Mouse (Mus musculus) lung, embryonic 14.5 days (tissue): Measurements from ENCODE around the gene Tspan11. TPM values are rescaled to one million over a fixed set of nuclear protein-coding genes. Genes with fewer than 3 reads are reported as not detected.

Source experiments
- ATAC-seq: fragments of 200-750 bp; cut with Nextera tagmentation; 2 replicates; pipeline ENCODE4 v1.8.0; 2017; ENCODE audit warnings: mild to moderate bottlenecking, moderate TSS enrichment, moderate library complexity; ENCODE audit not compliant: insufficient read depth
- DNase-seq: peaks from one replicate; pipeline ENCODE4 v3.0.0-alpha.2; 2015
- H3K27ac ChIP-seq: fragments of 300-500 bp; sonication (generic); 2 replicates; pipeline ENCODE4 v1.5.1; 2014; ENCODE audit warnings: low read depth, mild to moderate bottlenecking, moderate library complexity
- H3K27me3 ChIP-seq: fragments of 300-500 bp; sonication (generic); 2 replicates; pipeline ENCODE4 v1.6.1; 2014; ENCODE audit warnings: low read length, control low read depth; ENCODE audit not compliant: insufficient read depth
- H3K36me3 ChIP-seq: fragments of 300-500 bp; sonication (generic); 2 replicates; pipeline ENCODE4 v1.6.1; 2014; ENCODE audit warnings: control low read depth; ENCODE audit not compliant: insufficient read depth
- H3K4me1 ChIP-seq: fragments of 300-500 bp; sonication (generic); 2 replicates; pipeline ENCODE4 v1.6.1; 2014; ENCODE audit warnings: antibody characterized with exemption, control low read depth; ENCODE audit not compliant: insufficient read depth
- H3K4me2 ChIP-seq: fragments of 300-500 bp; sonication (generic); 2 replicates; pipeline ENCODE4 v1.6.1; 2014; ENCODE audit warnings: mild to moderate bottlenecking
- H3K4me3 ChIP-seq: fragments of 300-500 bp; sonication (generic); 2 replicates; pipeline ENCODE4 v1.5.1; 2014; ENCODE audit warnings: low read depth, low read length
- H3K9ac ChIP-seq: fragments of 300-500 bp; sonication (generic); 2 replicates; pipeline ENCODE4 v1.6.1; 2014
- H3K9me3 ChIP-seq: fragments of 300-500 bp; sonication (generic); 2 replicates; pipeline ENCODE4 v1.6.1; 2016; ENCODE audit warnings: low read depth, low read length, control low read depth
- CTCF ChIP-seq: IDR thresholded peaks from 2 replicates; pipeline ENCODE4 v1.5.1; 2016; ENCODE audit warnings: antibody characterized with exemption, low read depth
- WGBS: fragments of 180-500 bp; shearing (Covaris S2); extraction: QIAGEN DNeasy Blood & Tissue Kit; methylation state at CpG from one replicate; pipeline ENCODE4 v1.1.7; 2014; 5-methylcytosine and 5-hydroxymethylcytosine counted together
- polyA plus RNA-seq: library from polyadenylated mRNA; unstranded; fragments of >200 nt; fragmentation: Nextera tagmentation; extraction: Ambion mirVana; gene quantifications from 2 replicates; pipeline ENCODE4 v1.2.1, GENCODE M21; 2014

The Tspan11 gene
- polyA plus RNA-seq, 1 experiment from 2014 or later, result 22.5 TPM

DNA sequence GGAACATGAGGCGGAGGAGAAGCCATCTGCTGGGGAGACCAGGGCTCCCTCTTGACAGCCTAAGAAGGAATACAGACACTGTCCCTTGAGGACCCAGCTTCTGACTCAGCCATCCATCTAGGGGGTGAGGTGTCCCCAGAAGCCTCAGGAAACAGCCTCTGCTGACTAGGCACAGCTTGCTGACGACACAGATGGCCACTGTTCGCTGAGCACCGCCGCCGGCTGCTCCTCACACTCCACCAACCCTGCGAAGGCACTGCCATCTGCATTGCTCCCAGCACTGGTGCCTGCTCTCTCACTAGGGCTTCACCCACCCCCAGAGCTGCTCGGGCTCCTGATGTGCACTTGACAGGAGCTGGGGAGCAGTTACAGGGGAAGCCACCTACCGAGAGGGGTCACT is 38.5 kb downstream of the Tspan11 start:
- 64% methylated on average over 9 of the region's 9 CpGs for WGBS
- no peak for DNase-seq
- Histone ChIP-seq H3K9ac (no peak overlapping the region), H3K4me3 (no peak overlapping the region), H3K4me1 (no peaks in the 10 kb centered on the region; the same call in 1 of the 2 replicates), H3K9me3 (no peaks in the 10 kb centered on the region), H3K27ac (no peak overlapping the region), H3K4me2 (no peak overlapping the region), H3K27me3 (no peaks in the 10 kb centered on the region), H3K36me3 (no peaks in the 10 kb centered on the region)
- TF ChIP-seq CTCF, result no peak
- no peak for ATAC-seq

DNA sequence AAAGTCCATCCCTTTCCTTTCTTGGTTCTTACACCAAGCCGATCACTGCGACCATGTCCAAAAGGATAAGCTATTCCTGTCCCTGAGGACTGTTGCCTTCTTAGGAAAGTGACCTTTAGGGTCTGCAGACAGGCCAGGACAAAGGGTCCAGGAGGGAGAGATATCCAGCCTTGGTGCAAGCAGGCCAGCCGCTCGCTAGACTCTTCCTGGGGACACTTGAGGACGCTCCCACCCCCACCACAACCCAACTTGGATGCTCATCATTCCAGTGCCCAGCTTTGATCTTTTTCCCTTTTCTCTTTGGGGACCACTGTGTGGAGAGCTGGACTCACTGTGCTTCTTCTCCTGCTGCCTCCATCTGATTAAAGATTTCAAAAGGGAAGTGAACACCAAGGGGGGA is 41.3 kb downstream of the Tspan11 start:
- H3K27ac ChIP-seq, result no peak overlapping the region
- ATAC-seq, result no peak
- H3K9me3 ChIP-seq, result no peaks in the 10 kb centered on the region
- no peak for DNase-seq
- H3K27me3 ChIP-seq, result no peaks in the 10 kb centered on the region
- 78% methylated on average over 5 of the region's 5 CpGs for WGBS
- peaks cover 6% of the 10 kb centered on the region; the same call in 1 of the 2 replicates for H3K4me1 ChIP-seq
- H3K4me2 ChIP-seq, result no peak overlapping the region
- H3K4me3 ChIP-seq, result no peak overlapping the region
- H3K36me3 ChIP-seq, result 0 out of 2 replicates have a peak, but pooled peaks cover 1% of the 10 kb centered on the region
- H3K9ac ChIP-seq, result no peak overlapping the region
- TF ChIP-seq CTCF, result no peak

DNA sequence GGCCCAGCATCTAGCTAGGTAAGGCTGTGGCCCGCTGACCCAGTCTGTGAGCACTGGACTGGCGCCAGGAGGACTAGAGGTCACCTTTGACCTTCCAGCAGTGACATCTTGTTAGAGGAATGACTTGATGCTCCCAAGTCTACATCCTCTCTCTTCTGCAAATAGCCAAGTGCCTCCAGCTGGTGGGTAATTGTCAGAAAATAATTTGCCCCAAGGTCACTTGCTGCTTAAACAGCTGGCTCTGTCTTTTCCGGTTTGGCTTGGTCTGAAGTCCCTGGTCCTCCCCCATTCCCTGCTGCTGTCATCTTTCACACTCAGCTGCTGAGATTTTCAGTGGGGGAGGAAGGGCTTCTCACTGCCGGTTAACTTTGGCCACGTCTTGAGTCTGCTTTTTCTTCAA is 45.3 kb downstream of the Tspan11 start:
- ATAC-seq (peak; percentile 81), DNase-seq (peak; percentile 85)
- 18% methylated on average over 5 of the region's 5 CpGs for WGBS
- peaks cover 5% of the 10 kb centered on the region for H3K36me3 ChIP-seq
- peaks cover 6% of the 10 kb centered on the region; the same call in 1 of the 2 replicates for H3K4me1 ChIP-seq
- H3K27ac ChIP-seq, result no peak overlapping the region
- H3K9me3 ChIP-seq, result no peaks in the 10 kb centered on the region
- no peak for TF ChIP-seq CTCF
- no peak overlapping the region for H3K9ac ChIP-seq
- no peak overlapping the region for H3K4me2 ChIP-seq
- H3K4me3 ChIP-seq, result no peak overlapping the region
- no peaks in the 10 kb centered on the region for H3K27me3 ChIP-seq

DNA sequence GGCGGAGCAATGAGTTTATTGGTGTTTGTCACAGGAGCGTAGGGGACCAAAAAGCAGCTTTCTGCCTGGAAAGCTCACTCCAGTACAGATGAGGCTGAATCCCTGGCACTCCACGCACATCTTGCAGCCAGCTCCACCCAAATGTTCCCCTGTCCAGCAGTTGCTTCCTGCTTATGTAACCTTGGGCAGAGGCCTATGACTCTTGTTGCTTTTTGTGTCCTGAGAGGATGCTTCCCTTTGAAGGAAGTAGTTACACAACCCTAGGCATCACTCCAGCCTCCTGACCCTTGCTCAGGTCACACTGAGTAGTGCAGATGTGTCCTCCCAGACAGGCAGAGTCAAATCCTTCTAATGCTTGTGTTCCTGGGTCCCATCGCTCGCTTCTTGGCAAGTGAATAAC is 46.5 kb downstream of the Tspan11 start:
- H3K9me3 ChIP-seq, result no peaks in the 10 kb centered on the region
- no peak overlapping the region for H3K27ac ChIP-seq
- H3K4me2 ChIP-seq, result no peak overlapping the region
- peaks cover 6% of the 10 kb centered on the region; the same call in 1 of the 2 replicates for H3K4me1 ChIP-seq
- ATAC-seq (no peak), DNase-seq (no peak)
- H3K36me3 ChIP-seq, result peaks cover 5% of the 10 kb centered on the region
- no peak overlapping the region for H3K9ac ChIP-seq
- no peak for TF ChIP-seq CTCF
- H3K4me3 ChIP-seq, result no peak overlapping the region
- WGBS, result 88% methylated on average over 5 of the region's 5 CpGs
- H3K27me3 ChIP-seq, result no peaks in the 10 kb centered on the region

DNA sequence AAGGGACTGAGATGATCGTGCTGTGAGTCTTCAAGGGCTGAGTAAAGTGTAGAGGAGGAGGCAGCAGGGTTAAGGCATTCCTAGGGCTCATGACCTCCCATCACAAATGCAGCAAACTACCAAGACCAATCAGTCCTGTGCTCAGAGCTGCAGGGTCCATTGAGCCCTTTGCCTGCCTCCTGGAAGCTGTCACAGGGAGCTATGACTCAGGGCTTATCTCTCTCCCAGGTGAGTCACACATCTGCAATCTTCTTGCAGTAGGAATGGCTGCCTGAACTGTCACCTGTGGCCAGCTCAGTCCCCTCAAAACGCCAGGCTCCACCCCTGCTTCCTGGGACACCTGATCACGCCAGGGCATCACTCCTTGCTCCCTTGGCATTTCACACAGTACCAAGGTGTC is 47.7 kb downstream of the Tspan11 start:
- Histone ChIP-seq H3K9ac (no peak overlapping the region), H3K9me3 (no peaks in the 10 kb centered on the region), H3K4me2 (no peak overlapping the region), H3K4me3 (no peak overlapping the region), H3K4me1 (peaks cover 6% of the 10 kb centered on the region; the same call in 1 of the 2 replicates), H3K27me3 (no peaks in the 10 kb centered on the region), H3K36me3 (peaks cover 7% of the 10 kb centered on the region), H3K27ac (no peak overlapping the region)
- 62% methylated on average over 3 of the region's 3 CpGs for WGBS
- no peak for TF ChIP-seq CTCF
- no peak for DNase-seq
- no peak for ATAC-seq

DNA sequence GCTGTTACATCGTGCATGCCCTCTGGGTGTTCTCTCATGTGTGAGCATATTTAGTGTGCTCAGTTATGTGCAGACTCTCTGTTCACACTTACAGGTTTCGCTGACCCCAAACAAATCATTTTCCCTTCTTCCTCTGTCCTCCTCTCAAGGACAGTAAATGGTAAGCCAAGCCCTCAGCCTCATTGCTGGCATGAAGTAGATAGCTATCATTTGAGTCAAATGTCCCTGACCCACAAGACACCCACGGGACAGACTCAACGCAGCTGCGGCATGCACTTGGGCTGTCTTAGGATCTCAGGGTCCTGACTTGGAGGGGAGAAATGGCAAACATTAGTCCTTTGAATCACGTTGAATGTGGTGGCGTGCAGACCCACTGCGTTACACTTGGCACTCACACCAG is 55.0 kb downstream of the Tspan11 start:
- no peak overlapping the region for H3K9ac ChIP-seq
- H3K4me2 ChIP-seq, result no peak overlapping the region
- no peak overlapping the region for H3K4me3 ChIP-seq
- no peak for TF ChIP-seq CTCF
- no peak for ATAC-seq
- no peaks in the 10 kb centered on the region for H3K27me3 ChIP-seq
- H3K27ac ChIP-seq, result no peak overlapping the region
- H3K36me3 ChIP-seq, result peaks cover 13% of the 10 kb centered on the region; the same call in 1 of the 2 replicates
- DNase-seq, result no peak
- H3K4me1 ChIP-seq, result no peaks in the 10 kb centered on the region
- no peaks in the 10 kb centered on the region for H3K9me3 ChIP-seq
- WGBS, result 85% methylated on average over 8 of the region's 8 CpGs

DNA sequence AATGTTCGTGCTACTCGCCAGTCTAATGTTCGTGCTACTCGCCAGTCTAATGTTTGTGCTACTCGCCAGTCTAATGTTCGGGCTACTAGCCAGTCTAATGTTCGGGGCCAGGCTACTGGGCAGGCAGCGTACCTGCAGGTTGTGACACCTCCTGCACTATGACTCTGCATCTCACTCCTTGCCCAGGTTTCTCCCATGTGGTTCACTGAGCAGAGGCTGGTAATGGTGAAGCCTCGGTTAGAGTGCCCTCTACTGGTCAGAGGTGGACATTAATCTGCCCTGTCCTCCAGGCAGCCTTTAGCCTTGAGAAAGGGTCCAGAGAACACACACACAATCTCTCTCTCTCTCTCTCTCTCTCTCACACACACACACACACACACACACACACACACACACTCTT is 58.3 kb downstream of the Tspan11 start:
- Histone ChIP-seq H3K9me3 (no peaks in the 10 kb centered on the region), H3K4me2 (no peak overlapping the region), H3K4me3 (no peak overlapping the region), H3K27me3 (no peaks in the 10 kb centered on the region), H3K4me1 (no peaks in the 10 kb centered on the region), H3K9ac (no peak overlapping the region), H3K36me3 (peaks cover 11% of the 10 kb centered on the region; the same call in 1 of the 2 replicates), H3K27ac (no peak overlapping the region)
- DNase-seq, result peak; percentile 90
- 53% methylated on average over 9 of the region's 9 CpGs for WGBS
- TF ChIP-seq CTCF, result peak; percentile 94
- peak; percentile 83 for ATAC-seq

DNA sequence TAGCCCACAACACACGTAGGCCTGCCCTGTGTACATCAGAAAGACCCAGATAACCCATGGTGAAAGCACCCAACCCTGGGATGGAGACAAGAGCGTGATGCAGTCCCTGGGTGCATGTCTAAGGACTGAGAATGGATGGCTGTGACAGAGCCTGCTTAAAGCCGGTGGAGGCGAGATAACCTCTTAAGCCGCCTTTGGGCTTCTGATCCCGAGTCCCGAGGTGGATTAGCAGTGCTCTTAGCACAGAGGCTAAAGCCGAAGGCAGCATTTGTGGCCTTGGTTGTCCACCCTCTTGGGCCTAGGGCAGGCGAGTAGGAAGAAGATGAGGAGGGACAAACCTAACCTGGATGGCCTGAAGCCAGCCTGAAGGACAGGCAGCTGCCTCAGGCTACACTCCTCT is 61.3 kb downstream of the Tspan11 start:
- no peak overlapping the region for H3K27ac ChIP-seq

More for the DNA sequence above, 61.3 kb downstream of the Tspan11 start:
- Histone ChIP-seq H3K4me3 (no peak overlapping the region), H3K4me1 (no peaks in the 10 kb centered on the region), H3K36me3 (peaks cover 6% of the 10 kb centered on the region; the same call in 1 of the 2 replicates), H3K4me2 (no peak overlapping the region), H3K9ac (no peak overlapping the region), H3K27me3 (no peaks in the 10 kb centered on the region), H3K9me3 (no peaks in the 10 kb centered on the region)
- 67% methylated on average over 9 of the region's 9 CpGs for WGBS
- TF ChIP-seq CTCF, result no peak
- ATAC-seq, result no peak
- DNase-seq, result no peak
